Comparison of ENCODE assay signal across 8 mouse cellular contexts in the genomic region with DNA sequence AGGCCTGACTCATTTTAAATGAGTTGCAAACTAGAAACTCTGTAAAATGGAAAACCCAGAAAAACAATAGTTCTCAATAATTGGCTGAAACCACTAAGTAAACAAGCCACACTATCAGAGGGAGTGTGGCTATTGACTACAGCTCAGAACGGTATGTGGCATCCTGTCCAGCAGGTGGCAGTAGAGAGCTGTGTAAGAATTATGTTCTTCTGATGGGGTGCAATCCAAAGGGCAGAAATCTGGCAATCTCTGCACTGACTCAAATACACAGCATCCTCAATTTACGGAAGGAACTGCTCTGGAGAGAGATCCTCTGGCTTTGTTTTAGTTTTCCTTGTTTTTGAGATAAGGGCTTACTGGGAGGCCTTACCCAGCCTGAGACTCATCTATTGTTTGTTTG. TPM values are rescaled to one million over a fixed set of nuclear protein-coding genes. Genes with fewer than 3 reads are reported as not detected.
DNase-seq lines count a peak whose midpoint lies in the region; ATAC-seq and TF ChIP-seq lines count a peak whose summit lies in the region.

No protein-coding gene starts in this region.

- no peak overlapping the region for H3K4me2 ChIP-seq in lung, embryonic 16.5 days (ENCODE audit: low read depth, low read length)

- TF ChIP-seq CTCF in ES-Bruce4 (IDR thresholded peaks at IDR 0.05; ENCODE audit: low read depth, low read length) = peak; percentile 34
- TF ChIP-seq CTCF in brain, embryonic 14.5 days (IDR thresholded peaks at IDR 0.05; ENCODE audit: borderline replicate concordance, extremely low read depth, insufficient read depth, insufficient read length) = peak; percentile 87; the same call in 1 of the 2 replicates

- intact Hi-C loops in heart, postnatal 14 days (cut with DNase I) = loop anchor here (1.0 to 5.0 kb wide), 2 partner anchors 87 to 177 kb away; no protein-coding TSS in a partner anchor

- no peak overlapping the region for H3K9ac ChIP-seq in ES-Bruce4 (ENCODE audit: low read depth, poor library complexity, severe bottlenecking)
- H3K9ac ChIP-seq in lung, embryonic 16.5 days (ENCODE audit: low read length) = no peak overlapping the region

- TF ChIP-seq POLR2A in ES-Bruce4 (IDR thresholded peaks at IDR 0.05; ENCODE audit: insufficient read depth, low read length) = no peak
- TF ChIP-seq POLR2A in brain, embryonic 14.5 days (IDR thresholded peaks at IDR 0.05; ENCODE audit: borderline replicate concordance, extremely low read depth, insufficient read depth, insufficient read length, poor library complexity, severe bottlenecking) = no peak

- 0% methylated on average over 2 of the region's 2 CpGs for WGBS in lung, embryonic 16.5 days

- no peaks in the 10 kb centered on the region for H3K9me3 ChIP-seq in ES-Bruce4 (replicated peaks; ENCODE audit: control insufficient read depth, insufficient read depth, low read length, poor library complexity, severe bottlenecking)
- H3K9me3 ChIP-seq in lung, embryonic 16.5 days (ENCODE audit: control insufficient read depth, low read length) = no peaks in the 10 kb centered on the region

- peak; percentile 93 for DNase-seq in brain, embryonic 14.5 days (ENCODE audit: low read depth)
- DNase-seq in heart, postnatal 14 days = peak; percentile 88 to 94
- DNase-seq in layer of hippocampus, adult 11-12 months (ENCODE audit: low spot score) = peak; percentile 92
- DNase-seq in retina, embryonic 14.5 days (ENCODE audit: low spot score) = peak; percentile 96
- peak; percentile 90 for DNase-seq in thymus, postnatal 4 days

- peak; percentile 91 for ATAC-seq in erythroblast, adult 5-6 weeks (replicated peaks; ENCODE audit: low FRiP score, poor library complexity, severe bottlenecking)
- peak; percentile 85; the same call in 1 of the 2 replicates for ATAC-seq in lung, embryonic 16.5 days (ENCODE audit: low read depth)

- no peaks in the 10 kb centered on the region for H3K27me3 ChIP-seq in ES-Bruce4 (ENCODE audit: control insufficient read depth, insufficient read depth, low read length, poor library complexity, severe bottlenecking)
- H3K27me3 ChIP-seq in lung, embryonic 16.5 days (ENCODE audit: control insufficient read depth, insufficient read depth, low read depth, low read length) = no peaks in the 10 kb centered on the region

- no peak overlapping the region for H3K4me3 ChIP-seq in ES-Bruce4 (ENCODE audit: low read depth, low read length)
- H3K4me3 ChIP-seq in lung, embryonic 16.5 days (ENCODE audit: low read length) = no peak overlapping the region

- H3K27ac ChIP-seq in ES-Bruce4 (ENCODE audit: insufficient read depth, low read length) = no peak overlapping the region
- no peak overlapping the region for H3K27ac ChIP-seq in lung, embryonic 16.5 days (ENCODE audit: low read length)

- peaks cover 1% of the 10 kb centered on the region for H3K4me1 ChIP-seq in ES-Bruce4 (ENCODE audit: control insufficient read depth, insufficient read depth, low read length)
- H3K4me1 ChIP-seq in lung, embryonic 16.5 days (replicated peaks; ENCODE audit: control insufficient read depth, insufficient read depth, low read length) = no peaks in the 10 kb centered on the region

- H3K36me3 ChIP-seq in ES-Bruce4 (ENCODE audit: control insufficient read depth, insufficient read depth, low read length, poor library complexity, severe bottlenecking) = no peaks in the 10 kb centered on the region
- no peaks in the 10 kb centered on the region for H3K36me3 ChIP-seq in lung, embryonic 16.5 days (ENCODE audit: control insufficient read depth, insufficient read depth, low read length)

- TF ChIP-seq EP300 in ES-Bruce4 (IDR thresholded peaks at IDR 0.05; ENCODE audit: insufficient read depth, low read depth, low read length) = no peak

RNA-seq across cellular contexts. Expression of gene Fbxo47, which starts 15.9 kb away (rescaled TPM):
- polyA plus RNA-seq in ES-Bruce4 (2011; ENCODE audit: insufficient read depth, insufficient read length, low read depth, missing spikeins) = 2.5 and 2.8 TPM in 2 replicates
- 0.88 and 0.90 TPM in 2 replicates for polyA plus RNA-seq in brain, embryonic 14.5 days (2012; rRNA removed)
- total RNA-seq in erythroblast, adult 5-6 weeks (2015; ENCODE audit: low replicate concordance) = not detected in 2 replicates
- total RNA-seq in erythroblast, adult 5-6 weeks (2017; ENCODE audit: low replicate concordance) = 0.84 and 0.85 TPM in 2 replicates
- under 1 TPM; 0.17 to 0.37 TPM for total RNA-seq in heart, postnatal 14 days (2021)
- 0.36 and 0.65 TPM in 2 replicates for polyA plus RNA-seq in lung, embryonic 16.5 days (2015; fragmentation: Nextera tagmentation; extraction: Ambion mirVana)

RNA-seq across cellular contexts. Expression of gene B230217C12Rik, which starts 59.2 kb away (rescaled TPM):
- 2.8 and 3.4 TPM in 2 replicates for polyA plus RNA-seq in ES-Bruce4 (2011; ENCODE audit: insufficient read depth, insufficient read length, low read depth, missing spikeins)
- 26.7 and 27.3 TPM in 2 replicates for polyA plus RNA-seq in brain, embryonic 14.5 days (2012; rRNA removed)
- 2.1 TPM in 1 of 2 replicates, not detected in the other for total RNA-seq in erythroblast, adult 5-6 weeks (2015; ENCODE audit: low replicate concordance)
- total RNA-seq in erythroblast, adult 5-6 weeks (2017; ENCODE audit: low replicate concordance) = not detected in 2 replicates
- total RNA-seq in heart, postnatal 14 days (2021) = 1 to 10 TPM in 1 of 2 experiments, under 1 TPM in 1; 0.95 to 1.1 TPM
- 3.1 and 3.4 TPM in 2 replicates for polyA plus RNA-seq in lung, embryonic 16.5 days (2015; fragmentation: Nextera tagmentation; extraction: Ambion mirVana)
